Mouse (Mus musculus) inflammation-experienced regulatory T-cells, adult 16 weeks (primary cell): ENCODE results near the gene Acsf2. TPM values are rescaled to one million over a fixed set of nuclear protein-coding genes. Genes with fewer than 3 reads are reported as not detected.

Experiments used
- polyA plus RNA-seq: library from polyadenylated mRNA; unstranded; fragments of 100-300 nt; shearing (Covaris generic); gene quantifications from one replicate; pipeline ENCODE4 v1.2.1, GENCODE M21; 2017

The Acsf2 gene
- polyA plus RNA-seq: 8.7 TPM

GRCm38 (mm10) chr11:94601321-94602281, at the start of gene Acsf2:
TSS of gene Acsf2 (minus strand) at chr11:94601871.

GRCm38 (mm10) chr11:94629199-94629883, 27.7 kb upstream of the Acsf2 start, which contains the start of gene Lrrc59:
TSS of gene Lrrc59 (plus strand) at chr11:94629767.

GRCm38 (mm10) chr11:94564437-94565150, 37.1 kb downstream of the Acsf2 start, which contains the start of gene Chad:
TSS of gene Chad (plus strand) at chr11:94565047.

GRCm38 (mm10) chr11:94548888-94549690, 52.6 kb downstream of the Acsf2 start, which contains the start of gene Rsad1:
TSS of gene Rsad1 (minus strand) at chr11:94549255.

GRCm38 (mm10) chr11:94521219-94521843, 80.3 kb downstream of the Acsf2 start, which contains the start of gene Mycbpap:
TSS of gene Mycbpap (minus strand) at chr11:94521742.

Other genes with a start within 250 kb of the Acsf2 start
- gene Abcc3, start 208.9 kb downstream of the Acsf2 start, polyA plus RNA-seq: 7.7 TPM
- not detected for gene Cacna1g, start 127.7 kb downstream of the Acsf2 start, polyA plus RNA-seq
- gene Spata20, start 115.7 kb downstream of the Acsf2 start, polyA plus RNA-seq: not detected
- gene Epn3, start 101.9 kb downstream of the Acsf2 start, polyA plus RNA-seq: not detected
- gene Mycbpap, start 80.1 kb downstream of the Acsf2 start, polyA plus RNA-seq: not detected
- 3.8 TPM for gene Rsad1, start 52.6 kb downstream of the Acsf2 start, polyA plus RNA-seq
- gene Chad, start 36.8 kb downstream of the Acsf2 start, polyA plus RNA-seq: 0.40 TPM
- gene Lrrc59, start 27.9 kb upstream of the Acsf2 start, polyA plus RNA-seq: 16.5 TPM
- 56.4 TPM for gene Mrpl27, start 51.9 kb upstream of the Acsf2 start, polyA plus RNA-seq
- 1.8 TPM for gene Eme1, start 52.1 kb upstream of the Acsf2 start, polyA plus RNA-seq
- gene Xylt2, start 75.6 kb upstream of the Acsf2 start, polyA plus RNA-seq: 27.4 TPM
- not detected for gene Gm11541, start 102.6 kb upstream of the Acsf2 start, polyA plus RNA-seq
- gene Cdc34b, start 139.9 kb upstream of the Acsf2 start, polyA plus RNA-seq: not detected
- gene Tmem92, start 180.8 kb upstream of the Acsf2 start, polyA plus RNA-seq: not detected